Mouse (Mus musculus): ENCODE measurements at regions not wholly inside any gene's neighbourhood (a gene's known extent, or its start where the extent isn't known, plus 50 kb on each side); places are given as distances from the start of the nearest gene placed in this dataset.

- no peak for TF ChIP-seq POLR2A (IDR thresholded peaks at IDR 0.05; ENCODE audit: low read depth, low read length)
- TF ChIP-seq CTCF (conservative IDR thresholded peaks at IDR 0.05; ENCODE audit: insufficient read depth, insufficient read length, low read depth, low read length) = no peak
Measured at GRCm38 (mm10) chr5:101172782-101173181, 327.3 kb downstream of the Gpat3 start.
